Mouse (Mus musculus) forebrain, embryonic 12.5 days (tissue): ENCODE data around the gene Tcaim. TPM values are rescaled to one million over a fixed set of nuclear protein-coding genes. Genes with fewer than 3 reads are reported as not detected.
"Not testable (repeated sequence)": the region's sequence is repeated elsewhere in the genome, so short reads cannot be mapped to it uniquely, and the experiment has no call there.

Source experiments
- ATAC-seq: fragments of 200-750 bp; cut with Nextera tagmentation; 2 replicates; pipeline ENCODE4 v1.8.0; 2017; ENCODE audit warnings: moderate TSS enrichment; ENCODE audit not compliant: low FRiP score
- H3K27ac ChIP-seq: fragments of 300-500 bp; sonication (generic); 2 replicates; pipeline ENCODE4 v1.5.1; 2016; ENCODE audit warnings: mild to moderate bottlenecking
- H3K27me3 ChIP-seq: fragments of 300-500 bp; sonication (generic); 2 replicates; pipeline ENCODE4 v1.6.1; 2016; ENCODE audit warnings: mild to moderate bottlenecking
- H3K36me3 ChIP-seq: fragments of 300-500 bp; sonication (generic); replicated peaks from 2 replicates; pipeline ENCODE4 v1.6.1; 2016; ENCODE audit warnings: mild to moderate bottlenecking
- H3K4me1 ChIP-seq: fragments of 300-500 bp; sonication (generic); 2 replicates; pipeline ENCODE4 v1.6.1; 2016
- H3K4me2 ChIP-seq: fragments of 300-500 bp; sonication (generic); 2 replicates; pipeline ENCODE4 v1.6.1; 2016; ENCODE audit warnings: mild to moderate bottlenecking, moderate library complexity
- H3K4me3 ChIP-seq: fragments of 300-500 bp; sonication (generic); replicated peaks from 2 replicates; pipeline ENCODE4 v1.5.1; 2016; ENCODE audit warnings: mild to moderate bottlenecking
- H3K9ac ChIP-seq: fragments of 300-500 bp; sonication (generic); 2 replicates; pipeline ENCODE4 v1.6.1; 2016; ENCODE audit warnings: mild to moderate bottlenecking
- H3K9me3 ChIP-seq: fragments of 300-500 bp; sonication (generic); 2 replicates; pipeline ENCODE4 v1.6.1; 2016
- WGBS: fragments of 180-500 bp; shearing (Covaris S2); methylation state at CpG from one replicate; pipeline ENCODE4 v1.1.7; 2016; 5-methylcytosine and 5-hydroxymethylcytosine counted together
- polyA plus RNA-seq: library from polyadenylated mRNA; unstranded; fragments of >200 nt; fragmentation: Nextera tagmentation; extraction: Ambion mirVana; gene quantifications from 2 replicates; pipeline ENCODE4 v1.2.1, GENCODE M21; 2016

Gene Tcaim
- polyA plus RNA-seq, 1 experiment from 2014 or later, result 7.4 TPM

GRCm38 (mm10) chr9:122826743-122827142 lies 21.4 kb downstream of the Tcaim start:
- Histone ChIP-seq H3K4me1 (no peaks in the 10 kb centered on the region), H3K36me3 (peaks cover 46% of the 10 kb centered on the region), H3K27ac (no peak overlapping the region), H3K4me3 (no peak overlapping the region), H3K9me3 (no peaks in the 10 kb centered on the region), H3K9ac (no peak overlapping the region), H3K27me3 (no peaks in the 10 kb centered on the region), H3K4me2 (no peak overlapping the region)
- no peak for ATAC-seq
- 96% methylated on average over 4 of the region's 4 CpGs for WGBS

DNA sequence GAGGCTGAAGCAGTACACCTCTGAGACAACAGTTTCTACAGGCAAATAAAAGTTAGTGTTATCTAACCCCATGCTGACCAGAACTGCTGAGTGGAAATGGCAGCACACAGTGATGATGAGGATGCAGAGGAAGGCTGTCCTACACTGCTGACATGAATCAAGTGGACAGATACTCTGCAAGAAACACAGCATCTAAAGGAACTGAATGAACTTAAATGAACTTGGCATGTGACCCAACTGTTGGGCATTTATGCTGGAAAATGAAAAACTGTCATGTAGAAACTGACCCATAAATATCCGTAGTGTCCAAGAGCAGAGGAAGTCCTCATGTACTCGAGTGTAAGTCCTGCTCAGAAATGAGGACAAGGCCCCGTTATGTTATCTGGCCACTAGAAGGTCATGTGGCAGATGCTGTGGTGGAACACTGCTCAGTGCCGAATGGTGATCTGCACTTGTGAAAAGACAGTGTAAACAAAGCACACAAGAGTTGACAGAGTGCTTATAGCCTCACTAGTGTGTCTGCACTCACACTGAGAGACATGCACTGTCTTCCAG lies 24.6 kb downstream of the Tcaim start:
- no peak for ATAC-seq
- peaks cover 43% of the 10 kb centered on the region for H3K36me3 ChIP-seq
- H3K4me2 ChIP-seq, result no peak overlapping the region
- no peak overlapping the region for H3K9ac ChIP-seq
- no peaks in the 10 kb centered on the region for H3K9me3 ChIP-seq
- 83% methylated on average over 4 of the region's 4 CpGs for WGBS
- H3K4me1 ChIP-seq, result no peaks in the 10 kb centered on the region
- no peaks in the 10 kb centered on the region for H3K27me3 ChIP-seq
- H3K4me3 ChIP-seq, result no peak overlapping the region
- H3K27ac ChIP-seq, result no peak overlapping the region

DNA sequence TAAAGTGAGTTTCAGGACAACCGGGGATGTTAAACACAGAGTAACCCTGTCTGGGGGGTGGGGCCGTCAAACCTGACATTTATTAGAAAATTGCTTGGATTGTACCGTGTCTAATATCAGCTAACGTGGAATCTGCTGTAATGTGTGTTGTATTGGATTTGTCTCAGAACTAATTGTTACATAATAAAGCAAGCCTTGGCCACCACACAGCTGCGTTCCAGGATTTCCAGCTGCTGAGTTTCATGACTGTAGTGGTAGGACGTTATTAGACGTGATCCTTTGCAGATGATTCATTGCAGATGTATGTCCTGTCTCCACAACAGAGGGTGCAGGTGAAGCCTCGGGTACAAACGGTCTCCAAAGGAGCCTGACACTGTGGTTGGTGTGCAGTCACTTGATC lies 30.8 kb downstream of the Tcaim start:
- Histone ChIP-seq H3K27ac (peak overlapping the region; percentile 72), H3K4me2 (no peak overlapping the region), H3K4me1 (peaks cover 17% of the 10 kb centered on the region; the same call in 1 of the 2 replicates), H3K9me3 (no peaks in the 10 kb centered on the region), H3K36me3 (0 out of 2 replicates have a peak, but pooled peaks cover 6% of the 10 kb centered on the region), H3K27me3 (no peaks in the 10 kb centered on the region), H3K9ac (no peak overlapping the region), H3K4me3 (no peak overlapping the region)
- 74% methylated on average over 9 of the region's 9 CpGs for WGBS
- no peak for ATAC-seq

- peak overlapping the region; percentile 72 for H3K27ac ChIP-seq
- WGBS, result 51% methylated on average over 6 of the region's 6 CpGs
- H3K4me2 ChIP-seq, result no peak overlapping the region
- H3K27me3 ChIP-seq, result no peaks in the 10 kb centered on the region
- no peaks in the 10 kb centered on the region for H3K9me3 ChIP-seq
- H3K9ac ChIP-seq, result no peak overlapping the region
- H3K4me3 ChIP-seq, result no peak overlapping the region
- peak; percentile 79; the same call in 1 of the 2 replicates for ATAC-seq
- H3K36me3 ChIP-seq, result 0 out of 2 replicates have a peak, but pooled peaks cover 6% of the 10 kb centered on the region
- peaks cover 17% of the 10 kb centered on the region; the same call in 1 of the 2 replicates for H3K4me1 ChIP-seq
These were observed 31.5 kb downstream of the Tcaim start for GRCm38 (mm10) chr9:122836790-122837189.

GRCm38 (mm10) chr9:122837216-122837615 lies 31.9 kb downstream of the Tcaim start:
- Histone ChIP-seq H3K4me3 (no peak overlapping the region), H3K9ac (no peak overlapping the region), H3K27me3 (no peaks in the 10 kb centered on the region), H3K36me3 (0 out of 2 replicates have a peak, but pooled peaks cover 6% of the 10 kb centered on the region), H3K4me2 (no peak overlapping the region), H3K27ac (peak overlapping the region; percentile 72), H3K9me3 (no peaks in the 10 kb centered on the region), H3K4me1 (peaks cover 17% of the 10 kb centered on the region; the same call in 1 of the 2 replicates)
- no peak; the same call in 1 of the 2 replicates for ATAC-seq
- 86% methylated on average over 4 of the region's 4 CpGs for WGBS

GRCm38 (mm10) chr9:122837680-122838079 lies 32.3 kb downstream of the Tcaim start:
- Histone ChIP-seq H3K4me2 (0 out of 2 replicates have a peak overlapping the region, but pooled peaks have one; percentile 6), H3K36me3 (0 out of 2 replicates have a peak, but pooled peaks cover 6% of the 10 kb centered on the region), H3K27ac (no peak overlapping the region), H3K27me3 (no peaks in the 10 kb centered on the region), H3K9me3 (no peaks in the 10 kb centered on the region), H3K4me1 (peaks cover 17% of the 10 kb centered on the region; the same call in 1 of the 2 replicates), H3K9ac (no peak overlapping the region; the same call in 1 of the 2 replicates), H3K4me3 (no peak overlapping the region)
- no peak for ATAC-seq
- WGBS, result 27% methylated on average over 16 of the region's 16 CpGs

DNA sequence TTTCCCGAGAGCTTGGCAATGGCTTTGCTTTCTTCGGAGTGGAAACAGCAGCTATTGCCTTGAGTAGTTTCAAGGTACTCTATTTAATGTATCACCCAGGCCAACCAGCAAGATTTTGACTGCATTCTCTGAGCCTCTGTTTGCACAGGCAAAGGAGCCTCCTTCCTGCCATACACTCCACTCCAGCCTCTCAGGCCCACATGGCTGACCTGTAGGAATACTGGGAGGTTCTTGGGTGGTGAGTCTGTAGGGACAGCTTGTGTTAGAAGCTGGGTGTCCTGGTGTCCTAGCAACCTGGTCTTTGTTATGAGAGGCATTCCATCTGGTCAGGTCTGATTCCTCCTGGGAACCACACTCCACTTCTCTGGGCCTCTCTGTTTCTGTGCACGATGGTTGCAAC lies 38.4 kb downstream of the Tcaim start, which contains the start of gene Gm35549:
Gene Gm35549, minus strand, starts transcription at position 276 of the 400 bp plus-strand sequence.
- Histone ChIP-seq H3K4me3 (no peak within 1 kb of the TSS), H3K9me3 (no peaks in the 10 kb centered on the region), H3K36me3 (peaks cover 6% of the 10 kb centered on the region; the same call in 1 of the 2 replicates), H3K4me2 (no peak within 1 kb of the TSS), H3K4me1 (no peaks in the 10 kb centered on the region), H3K9ac (no peak within 1 kb of the TSS), H3K27ac (no peak within 1 kb of the TSS), H3K27me3 (no peaks in the 10 kb centered on the region)
- WGBS, result 86% methylated on average over 3 of the region's 3 CpGs
- ATAC-seq, result no peak

DNA sequence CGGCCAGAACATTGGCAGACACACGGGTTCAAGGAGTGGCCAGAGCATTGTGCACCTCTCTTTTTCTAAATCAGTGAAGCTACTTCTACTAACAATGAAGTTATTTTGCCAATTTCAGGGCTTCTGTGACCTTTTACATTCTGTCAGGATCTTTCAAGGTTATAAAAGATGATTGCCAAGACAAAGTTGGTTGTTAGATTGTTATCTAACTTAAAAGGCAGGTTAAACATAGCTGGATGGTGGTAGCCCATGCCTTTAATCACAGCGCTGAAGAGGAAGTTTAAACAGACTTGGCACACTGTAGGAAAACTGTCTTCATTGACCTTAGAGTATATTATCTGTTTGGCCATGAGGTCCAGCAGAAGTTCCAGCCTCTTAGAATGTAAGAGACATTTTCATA lies 40.3 kb downstream of the Tcaim start:
- no peaks in the 10 kb centered on the region for H3K27me3 ChIP-seq
- no peaks in the 10 kb centered on the region for H3K9me3 ChIP-seq
- no peaks in the 10 kb centered on the region for H3K4me1 ChIP-seq
- WGBS, result 89% methylated on average over 3 of the region's 3 CpGs
- no peak overlapping the region for H3K27ac ChIP-seq
- H3K4me2 ChIP-seq, result no peak overlapping the region
- no peak overlapping the region for H3K9ac ChIP-seq
- peaks cover 23% of the 10 kb centered on the region for H3K36me3 ChIP-seq
- no peak overlapping the region for H3K4me3 ChIP-seq
- no peak for ATAC-seq

- ATAC-seq, result no peak
- Histone ChIP-seq H3K9ac (no peak overlapping the region), H3K9me3 (no peaks in the 10 kb centered on the region), H3K36me3 (peaks cover 28% of the 10 kb centered on the region), H3K4me3 (no peak overlapping the region), H3K27me3 (no peaks in the 10 kb centered on the region), H3K27ac (no peak overlapping the region), H3K4me1 (no peaks in the 10 kb centered on the region), H3K4me2 (no peak overlapping the region)
These were observed 40.8 kb downstream of the Tcaim start for GRCm38 (mm10) chr9:122846156-122846555.

GRCm38 (mm10) chr9:122847811-122848311 lies 42.5 kb downstream of the Tcaim start:
- not testable (repeated sequence) for ATAC-seq, H3K27me3 ChIP-seq, H3K4me1 ChIP-seq, H3K27ac ChIP-seq, H3K4me3 ChIP-seq, H3K9ac ChIP-seq, H3K4me2 ChIP-seq, H3K9me3 ChIP-seq
- peaks cover 45% of the 10 kb centered on the region for H3K36me3 ChIP-seq
- 94% methylated on average over 7 of the region's 8 CpGs for WGBS

DNA sequence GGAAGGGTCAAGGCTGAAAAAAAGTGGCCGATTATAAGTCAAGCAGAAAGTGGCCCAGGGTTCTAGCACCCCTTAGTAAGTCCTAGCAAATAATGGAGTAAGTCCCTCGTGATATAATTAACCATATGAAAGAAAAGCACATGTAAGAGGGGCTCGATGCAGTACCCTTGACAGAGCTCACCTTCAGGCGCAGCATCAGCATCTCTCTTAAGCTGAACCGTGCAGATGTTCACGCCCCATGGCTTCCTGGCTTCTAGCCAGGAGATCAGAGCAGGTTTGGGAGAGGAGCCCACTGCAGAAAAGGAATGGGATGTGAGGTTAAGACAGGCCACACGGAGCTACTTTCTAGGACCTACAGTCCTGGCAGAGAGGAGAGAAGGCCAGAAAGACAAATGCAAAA lies 49.2 kb downstream of the Tcaim start:
- Histone ChIP-seq H3K9me3 (peaks cover 2% of the 10 kb centered on the region; the same call in 1 of the 2 replicates), H3K27ac (no peak overlapping the region), H3K36me3 (peaks cover 94% of the 10 kb centered on the region), H3K27me3 (no peaks in the 10 kb centered on the region), H3K9ac (no peak overlapping the region), H3K4me3 (no peak overlapping the region), H3K4me2 (no peak overlapping the region), H3K4me1 (no peaks in the 10 kb centered on the region)
- 92% methylated on average over 7 of the region's 7 CpGs for WGBS
- ATAC-seq, result no peak

DNA sequence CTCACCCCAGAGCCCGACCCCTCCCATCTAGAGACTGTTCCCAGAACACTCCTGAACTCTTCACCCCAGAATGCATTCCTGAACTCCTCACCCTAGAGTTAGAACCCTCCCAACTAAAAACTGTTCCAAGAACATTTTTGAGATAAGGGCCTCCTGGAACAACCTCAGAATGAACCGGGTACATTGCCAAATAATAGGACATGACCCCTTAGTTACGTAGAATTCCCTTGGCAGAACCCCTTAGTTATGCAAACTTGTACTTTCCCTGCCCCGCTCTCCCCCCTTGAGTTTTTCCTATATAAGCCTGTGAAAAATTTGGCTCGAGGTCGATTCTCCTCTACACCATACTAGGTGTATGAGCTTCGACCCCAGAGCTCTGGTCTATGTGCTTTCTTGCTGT lies 49.8 kb downstream of the Tcaim start:
- not testable (repeated sequence) for H3K9ac ChIP-seq, H3K4me1 ChIP-seq, ATAC-seq, H3K4me3 ChIP-seq, H3K4me2 ChIP-seq, H3K9me3 ChIP-seq, H3K27me3 ChIP-seq, H3K27ac ChIP-seq
- peaks cover 94% of the 10 kb centered on the region for H3K36me3 ChIP-seq
- WGBS, result 94% methylated on average over 2 of the region's 7 CpGs

- Histone ChIP-seq H3K4me2 (no peak overlapping the region), H3K9ac (no peak overlapping the region), H3K9me3 (peaks cover 12% of the 10 kb centered on the region; the same call in 1 of the 2 replicates), H3K27ac (no peak overlapping the region), H3K4me3 (no peak overlapping the region), H3K36me3 (peaks cover 94% of the 10 kb centered on the region), H3K4me1 (no peaks in the 10 kb centered on the region), H3K27me3 (no peaks in the 10 kb centered on the region)
- 93% methylated on average over 4 of the region's 4 CpGs for WGBS
- no peak for ATAC-seq
These were observed 50.3 kb downstream of the Tcaim start for GRCm38 (mm10) chr9:122855617-122856016.
